Mouse (Mus musculus): Measurements from ENCODE around the gene Rtn3. TPM values are rescaled to one million over a fixed set of nuclear protein-coding genes. Genes with fewer than 3 reads are reported as not detected.
A peak's percentile ranks its signal among the peaks of the same experiment; 100 is the strongest.

Gene Rtn3
- total RNA-seq, 2 experiments from 2014 or later = 37.1 to 40.6 TPM

DNA sequence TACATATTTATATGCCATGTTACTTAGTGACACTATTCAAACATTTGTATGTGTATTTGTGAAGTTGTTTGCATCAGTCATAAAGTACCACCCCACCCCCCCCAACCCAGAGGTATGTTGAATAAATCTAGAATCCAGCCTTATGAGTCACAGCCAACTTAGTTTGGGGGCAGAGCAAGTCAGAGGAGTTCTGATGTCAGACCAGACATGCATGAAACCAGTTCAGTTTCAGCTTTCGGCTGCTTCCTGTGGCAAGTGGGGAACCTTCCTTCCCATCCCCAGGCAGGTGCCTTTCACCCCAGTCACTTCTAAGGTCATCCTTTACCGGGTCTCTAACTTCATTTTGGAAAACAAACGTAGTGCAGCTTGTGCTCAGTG lies 57.7 kb downstream of the Rtn3 start:
- intact Hi-C loops (cut with DNase I; ENCODE audit: low total_unique reads) = loop anchor here (10.0 kb wide), 1 partner anchor 191 kb away; no protein-coding TSS in a partner anchor
- DNase-seq = no peak

- DNase-seq = no peak
Measured at GRCm38 (mm10) chr19:7424590-7425397, 58.3 kb downstream of the Rtn3 start.

DNA sequence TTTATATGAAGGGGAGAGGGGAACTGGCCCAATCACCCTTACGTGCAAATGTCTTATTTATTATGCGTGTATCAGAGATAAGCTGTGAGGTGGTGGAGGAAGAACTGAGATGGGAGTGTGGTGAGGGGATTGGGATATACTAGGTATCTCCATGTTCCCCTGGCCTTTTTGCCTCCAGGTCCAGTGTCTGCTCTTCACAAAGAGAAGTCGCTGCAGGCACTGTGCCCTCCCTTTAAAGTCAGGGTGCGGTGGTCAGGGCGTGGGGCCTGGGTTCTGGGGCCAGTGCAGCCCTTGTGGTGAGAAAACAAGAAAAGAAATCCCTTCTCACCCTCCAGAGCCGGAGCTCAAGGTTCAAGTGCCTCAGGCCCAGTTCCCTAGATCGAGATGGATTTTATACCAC lies 59.0 kb downstream of the Rtn3 start:
- intact Hi-C loops (cut with DNase I; ENCODE audit: low total_unique reads) = loop anchor here (10.0 kb wide), 1 partner anchor 189 kb away; no protein-coding TSS in a partner anchor
- no peak for DNase-seq

More at GRCm38 (mm10) chr19:7424590-7425397, 58.3 kb downstream of the Rtn3 start:
- intact Hi-C loops (cut with DNase I; ENCODE audit: low total_unique reads) = loop anchor here (10.0 kb wide), 1 partner anchor 190 kb away; no protein-coding TSS in a partner anchor

DNA sequence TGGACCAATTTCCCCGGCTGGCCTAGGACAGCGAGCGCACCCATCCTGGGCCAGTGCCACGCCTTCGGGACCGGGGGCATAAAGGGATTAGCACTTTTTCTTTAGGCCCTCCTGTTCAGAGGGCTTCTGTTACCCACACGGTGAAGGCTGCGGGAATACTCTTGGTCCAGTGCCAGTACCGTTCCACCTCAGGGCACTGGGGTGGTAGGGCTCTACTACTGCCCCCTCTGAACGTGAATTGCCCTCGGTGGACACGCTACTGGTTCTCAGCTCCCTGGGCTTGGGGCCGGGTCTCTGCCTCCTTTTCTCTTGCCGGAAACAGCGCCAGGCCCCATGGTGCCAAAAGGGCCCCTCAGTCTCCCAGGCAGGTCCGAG lies 59.4 kb downstream of the Rtn3 start:
- intact Hi-C loops (cut with DNase I; ENCODE audit: low total_unique reads) = loop anchor here (10.0 kb wide), 1 partner anchor 189 kb away; no protein-coding TSS in a partner anchor
- DNase-seq = no peak

DNA sequence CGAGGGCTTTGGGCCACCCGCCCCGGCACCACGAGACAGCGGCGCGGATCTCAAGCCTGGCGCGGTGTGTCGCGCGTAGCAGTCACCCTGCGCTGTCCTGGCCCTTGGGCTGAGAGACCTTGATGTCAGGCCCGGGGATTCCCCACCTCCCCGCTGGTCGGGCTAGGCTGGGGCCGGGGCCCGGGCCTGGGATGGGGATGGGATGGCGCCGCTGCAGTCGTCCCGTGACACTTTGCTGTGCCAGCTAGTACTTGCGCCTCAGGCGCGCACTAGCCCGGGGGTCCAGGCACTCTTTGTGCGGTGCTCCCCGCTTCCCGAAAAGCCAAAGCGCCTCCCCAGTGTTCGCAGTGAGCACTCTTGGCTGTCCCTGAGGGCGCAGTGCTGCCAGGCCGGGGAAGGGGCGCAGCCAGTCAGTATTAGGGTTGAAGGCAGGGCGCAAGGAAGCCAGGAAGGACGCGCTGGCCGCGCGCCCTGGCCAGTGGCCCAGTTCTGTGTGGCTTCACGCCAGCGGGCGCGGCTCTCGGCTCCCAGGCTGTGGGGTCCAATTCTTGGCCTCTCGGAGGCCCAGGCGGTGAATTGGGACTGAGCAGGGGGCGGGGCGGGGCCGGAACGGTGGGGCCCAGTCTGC lies 59.9 kb downstream of the Rtn3 start:
- intact Hi-C loops (cut with DNase I; ENCODE audit: low total_unique reads) = loop anchor here (10.0 kb wide), 1 partner anchor 188 kb away; no protein-coding TSS in a partner anchor
- peak; percentile 77 for DNase-seq

- intact Hi-C loops (cut with DNase I; ENCODE audit: low total_unique reads) = loop anchor here (10.0 kb wide), 1 partner anchor 188 kb away; no protein-coding TSS in a partner anchor
- DNase-seq = no peak
Measured at GRCm38 (mm10) chr19:7422656-7423027, 60.4 kb downstream of the Rtn3 start.

DNA sequence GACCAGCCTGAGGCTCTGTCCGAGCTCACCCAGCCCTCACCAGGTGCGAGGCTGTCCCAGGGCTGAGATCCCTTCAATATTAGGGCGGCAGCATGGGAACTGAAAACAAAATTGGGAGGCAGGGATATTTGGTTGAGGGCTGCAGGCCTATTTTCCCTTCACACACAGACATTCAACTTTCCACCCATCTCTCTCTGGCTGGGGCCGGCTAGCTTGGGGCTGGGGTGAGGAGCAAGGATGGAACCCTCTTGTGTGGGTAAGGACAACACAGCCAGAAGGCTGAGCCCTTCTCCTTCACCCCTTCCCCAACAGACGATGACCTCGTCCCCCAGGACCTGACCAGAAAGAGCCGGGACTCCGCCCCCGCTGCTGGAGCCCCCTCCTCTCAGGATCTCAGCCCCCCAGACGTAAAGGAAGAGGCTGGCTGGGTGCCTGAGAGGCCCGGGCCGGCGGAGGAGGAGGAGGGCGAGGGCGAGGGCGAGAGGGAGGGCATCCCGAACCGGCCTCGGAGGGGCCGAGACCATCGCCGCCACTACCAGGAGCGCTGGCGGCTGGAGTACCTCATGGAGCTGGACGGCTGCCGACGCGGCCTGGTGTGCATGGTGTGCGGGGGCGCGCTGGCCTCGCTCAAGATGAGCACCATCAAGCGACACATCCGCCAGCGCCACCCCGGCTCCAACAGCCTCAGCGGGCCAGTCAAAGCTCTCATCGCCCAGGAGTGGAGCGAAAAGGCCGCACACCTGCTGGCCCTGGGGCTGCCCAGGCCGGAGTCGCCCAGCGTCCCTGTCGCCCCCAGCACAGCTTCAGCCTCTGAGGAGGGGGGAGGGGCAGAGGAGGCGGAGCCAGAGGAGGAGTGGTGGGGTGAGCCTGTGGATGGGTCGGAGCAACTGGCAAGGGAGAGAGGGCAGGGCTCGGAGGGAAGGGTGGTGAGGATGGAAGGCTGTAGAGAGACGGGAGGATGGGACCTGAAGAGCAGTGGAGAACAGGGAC lies 61.2 kb downstream of the Rtn3 start:
- intact Hi-C loops (cut with DNase I; ENCODE audit: low total_unique reads) = loop anchor here (10.0 kb wide), 1 partner anchor 187 kb away; no protein-coding TSS in a partner anchor

GRCm38 (mm10) chr19:7420841-7421601 lies 62.1 kb downstream of the Rtn3 start:
- intact Hi-C loops (cut with DNase I; ENCODE audit: low total_unique reads) = loop anchor here (10.0 kb wide), 1 partner anchor 186 kb away; no protein-coding TSS in a partner anchor
- DNase-seq = no peak

More for the DNA sequence above, 61.2 kb downstream of the Rtn3 start:
- DNase-seq = peak; percentile 49

- intact Hi-C loops (cut with DNase I; ENCODE audit: low total_unique reads) = loop anchor here (10.0 kb wide), 1 partner anchor 185 kb away; no protein-coding TSS in a partner anchor
- no peak for DNase-seq
Measured at GRCm38 (mm10) chr19:7420108-7420507, 63.0 kb downstream of the Rtn3 start.

DNA sequence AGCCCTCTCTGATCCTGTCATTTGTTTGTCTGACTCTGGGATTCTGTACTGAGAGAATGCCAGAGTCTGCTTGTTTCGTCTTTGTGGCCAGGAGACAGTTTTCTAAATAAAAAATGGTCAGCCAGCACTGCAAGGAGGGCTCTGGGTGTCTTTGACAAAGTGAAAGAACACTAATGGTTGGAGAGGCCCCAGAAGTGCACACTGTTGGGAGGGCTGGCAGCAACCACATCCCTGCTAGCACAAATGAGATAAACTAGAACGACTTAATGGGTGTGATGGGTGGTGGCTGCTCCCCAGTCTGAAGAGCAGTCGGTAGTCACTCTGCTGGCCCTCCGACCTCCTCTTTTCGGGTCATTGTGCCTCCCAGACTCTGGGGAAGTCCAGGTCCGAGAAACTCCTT lies 63.9 kb downstream of the Rtn3 start:
- intact Hi-C loops (cut with DNase I; ENCODE audit: low total_unique reads) = loop anchor here (5.0 kb wide), 1 partner anchor 152 kb away; the partner anchor contains the start of gene Rcor2
- DNase-seq = no peak

- intact Hi-C loops (cut with DNase I; ENCODE audit: low total_unique reads) = loop anchor here (5.0 kb wide), 1 partner anchor 151 kb away; the partner anchor contains the start of gene Rcor2
- DNase-seq = peak; percentile 82
Measured at GRCm38 (mm10) chr19:7417911-7418849, 64.9 kb downstream of the Rtn3 start.

DNA sequence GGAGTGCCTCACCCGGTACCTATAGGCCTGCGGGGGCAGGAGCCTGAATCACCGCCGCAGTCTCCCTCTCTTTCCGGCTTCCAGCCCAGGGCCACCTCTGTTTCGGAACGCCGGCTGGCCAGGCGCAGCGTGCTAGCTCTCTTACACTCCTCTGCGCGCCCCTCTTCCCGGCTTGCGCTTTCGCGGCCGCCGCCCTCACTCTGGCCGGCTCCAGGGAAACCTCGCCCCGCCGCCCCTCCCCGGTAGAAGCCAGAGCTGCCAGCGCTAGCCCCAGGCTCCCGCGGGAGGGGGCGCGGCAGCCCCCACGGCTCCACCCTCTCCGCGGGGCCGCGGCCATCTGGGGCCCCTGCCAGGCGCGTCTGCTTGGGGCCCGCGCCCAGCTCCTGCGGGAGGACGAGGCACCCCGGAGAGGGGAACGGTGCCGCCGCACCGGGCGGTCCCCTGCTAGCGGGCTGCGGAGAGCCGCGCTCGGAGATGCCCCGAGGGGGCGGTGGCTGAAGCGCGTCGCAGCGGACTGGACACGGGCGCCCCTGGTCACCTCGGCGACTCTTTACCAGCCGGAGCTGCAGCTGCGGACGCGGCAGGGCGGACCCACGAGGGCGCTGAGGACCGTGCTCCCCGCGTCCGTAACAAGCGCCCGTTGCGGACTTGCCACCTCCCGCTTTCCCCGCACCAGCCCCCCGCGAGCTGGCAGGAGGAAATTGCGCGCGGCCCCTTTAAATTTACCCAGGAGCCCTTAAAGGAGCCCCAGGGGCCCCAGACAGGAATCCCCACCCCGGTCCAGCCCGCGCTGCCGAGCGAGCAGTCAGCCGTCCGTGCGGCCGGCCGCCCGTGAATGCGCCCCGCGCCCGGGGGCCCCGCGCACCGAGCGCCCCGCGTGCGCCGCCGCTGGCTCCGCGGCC lies 66.0 kb downstream of the Rtn3 start, which contains the start of gene 2700081O15Rik:
TSS of gene 2700081O15Rik (plus strand) at position 792 of the 902 bp plus-strand sequence.
- intact Hi-C loops (cut with DNase I; ENCODE audit: low total_unique reads) = loop anchor here (5.0 kb wide), 1 partner anchor 150 kb away; the partner anchor contains the start of gene Rcor2
- peak; percentile 84 for DNase-seq

DNA sequence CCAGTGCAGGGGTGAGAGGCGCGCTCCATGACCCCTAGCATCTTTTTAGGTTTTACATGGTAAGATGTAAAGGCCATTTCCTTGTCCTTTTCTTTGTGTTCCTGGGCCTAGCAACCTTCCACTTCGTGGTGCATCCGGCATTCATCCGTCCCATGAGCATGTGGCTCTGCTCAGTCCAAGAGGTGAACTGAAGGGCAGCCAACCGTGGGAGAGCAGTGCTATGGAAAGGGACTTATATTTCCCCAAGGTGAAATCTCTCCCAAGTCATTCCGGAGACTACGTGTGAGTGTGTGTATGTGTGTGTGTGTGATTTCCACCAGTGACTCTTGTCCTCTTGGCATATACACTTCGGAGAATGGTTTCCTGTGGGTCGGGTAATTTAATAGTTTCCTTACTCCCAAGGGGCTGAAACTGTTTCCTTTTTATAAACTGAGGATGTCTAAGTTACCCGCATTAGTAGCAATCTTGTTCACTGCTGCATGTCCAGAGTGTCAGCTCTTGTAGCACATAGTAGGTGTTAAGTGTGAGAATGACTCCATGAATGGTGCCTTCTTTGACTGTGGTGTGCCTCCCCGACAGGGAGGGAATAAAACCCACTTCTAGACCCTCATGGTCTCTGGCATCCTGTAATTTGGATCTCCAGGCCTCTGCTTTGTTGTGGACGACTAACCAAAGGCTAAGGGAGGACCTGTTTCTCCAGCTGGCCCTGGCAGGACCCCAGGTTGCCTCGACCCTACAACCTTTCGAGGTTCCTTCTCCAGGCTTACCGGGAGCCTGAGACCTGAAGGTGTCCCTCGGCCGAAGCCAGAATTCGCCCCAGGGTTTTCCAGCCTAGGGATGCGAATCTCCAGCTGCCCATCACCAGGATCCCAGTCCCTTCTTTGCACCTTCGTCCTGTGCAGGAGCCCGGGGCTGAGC lies 66.9 kb downstream of the Rtn3 start:
- intact Hi-C loops (cut with DNase I; ENCODE audit: low total_unique reads) = loop anchor here (5.0 kb wide), 1 partner anchor 149 kb away; the partner anchor contains the start of gene Rcor2

GRCm38 (mm10) chr19:7412361-7412760 lies 70.7 kb downstream of the Rtn3 start:
- intact Hi-C loops (cut with DNase I; ENCODE audit: low total_unique reads) = loop anchor here (5.0 kb wide), 1 partner anchor 55 kb away; no protein-coding TSS in a partner anchor
- no peak for DNase-seq

More for the DNA sequence above, 66.9 kb downstream of the Rtn3 start:
- DNase-seq = no peak

Measured in gastrocnemius, postnatal 14 days (tissue).